8 mouse cellular contexts compared by ENCODE assay signal in genomic region chr2:128128532-128128931, GRCm38 (mm10). TPM values are rescaled to one million over a fixed set of nuclear protein-coding genes. Genes with fewer than 3 reads are reported as not detected.
DNase-seq lines count a peak whose midpoint lies in the region; ATAC-seq lines count a peak whose summit lies in the region.

No protein-coding gene starts in this region.

- H3K36me3 ChIP-seq in lung, embryonic 16.5 days (ENCODE audit: control insufficient read depth, insufficient read depth, low read length) = peaks cover 9% of the 10 kb centered on the region; the same call in 1 of the 2 replicates
- peaks cover 35% of the 10 kb centered on the region for H3K36me3 ChIP-seq in limb, embryonic 12.5 days
- H3K36me3 ChIP-seq in neural tube, embryonic 15.5 days = peaks cover 4% of the 10 kb centered on the region; the same call in 1 of the 2 replicates

- peak overlapping the region; percentile 77 for H3K4me2 ChIP-seq in lung, embryonic 16.5 days (ENCODE audit: low read depth, low read length)
- peak overlapping the region; percentile 97 for H3K4me2 ChIP-seq in limb, embryonic 12.5 days
- H3K4me2 ChIP-seq in neural tube, embryonic 15.5 days = peak overlapping the region; percentile 100

- peaks cover 25% of the 10 kb centered on the region for H3K4me1 ChIP-seq in lung, embryonic 16.5 days (replicated peaks; ENCODE audit: control insufficient read depth, insufficient read depth, low read length)
- peaks cover 39% of the 10 kb centered on the region for H3K4me1 ChIP-seq in limb, embryonic 12.5 days (replicated peaks)
- H3K4me1 ChIP-seq in neural tube, embryonic 15.5 days = peaks cover 46% of the 10 kb centered on the region

- peak; percentile 30 to 44 for DNase-seq in adrenal gland, adult (ENCODE audit: inconsistent age in 2 of 2, low spot score in 1 of 2)
- DNase-seq in adrenal gland, postnatal 10 days = no peak
- DNase-seq in lung, postnatal 14 days = no peak
- DNase-seq in adrenal gland, postnatal 4 days (ENCODE audit: low spot score in 2 of 2) = no peak
- no peak for DNase-seq in thymus, postnatal 25 days

- H3K27ac ChIP-seq in lung, embryonic 16.5 days (ENCODE audit: low read length) = no peak overlapping the region; the same call in 1 of the 2 replicates
- peak overlapping the region; percentile 94 for H3K27ac ChIP-seq in limb, embryonic 12.5 days
- no peak overlapping the region for H3K27ac ChIP-seq in neural tube, embryonic 15.5 days (replicated peaks)

- no peak for ATAC-seq in lung, embryonic 16.5 days (ENCODE audit: low read depth)
- ATAC-seq in limb, embryonic 12.5 days (ENCODE audit: insufficient number of reproducible peaks, insufficient read depth, low FRiP score, low TSS enrichment, low read depth) = no peak
- ATAC-seq in neural tube, embryonic 15.5 days (ENCODE audit: low FRiP score) = no peak

- H3K4me3 ChIP-seq in lung, embryonic 16.5 days (ENCODE audit: low read length) = peak overlapping the region; percentile 85
- H3K4me3 ChIP-seq in limb, embryonic 12.5 days (replicated peaks) = peak overlapping the region; percentile 76
- peak overlapping the region; percentile 70 for H3K4me3 ChIP-seq in neural tube, embryonic 15.5 days (replicated peaks)

- peaks cover 7% of the 10 kb centered on the region; the same call in 1 of the 2 replicates for H3K27me3 ChIP-seq in lung, embryonic 16.5 days (ENCODE audit: control insufficient read depth, insufficient read depth, low read depth, low read length)
- peaks cover 16% of the 10 kb centered on the region for H3K27me3 ChIP-seq in limb, embryonic 12.5 days
- H3K27me3 ChIP-seq in neural tube, embryonic 15.5 days (replicated peaks) = peaks cover 14% of the 10 kb centered on the region

- peak overlapping the region; percentile 80 for H3K9ac ChIP-seq in lung, embryonic 16.5 days (ENCODE audit: low read length)
- peak overlapping the region; percentile 84 for H3K9ac ChIP-seq in limb, embryonic 12.5 days (replicated peaks)
- peak overlapping the region; percentile 63; the same call in 1 of the 2 replicates for H3K9ac ChIP-seq in neural tube, embryonic 15.5 days (replicated peaks)

- no peaks in the 10 kb centered on the region for H3K9me3 ChIP-seq in lung, embryonic 16.5 days (ENCODE audit: control insufficient read depth, low read length)
- H3K9me3 ChIP-seq in limb, embryonic 12.5 days = no peaks in the 10 kb centered on the region
- no peaks in the 10 kb centered on the region for H3K9me3 ChIP-seq in neural tube, embryonic 15.5 days (replicated peaks)

- 28% methylated on average over 10 of the region's 10 CpGs for WGBS in lung, embryonic 16.5 days
- WGBS in limb, embryonic 12.5 days = 18% methylated on average over 10 of the region's 10 CpGs
- WGBS in neural tube, embryonic 15.5 days = 28% methylated on average over 10 of the region's 10 CpGs

RNA-seq across cellular contexts. Expression of gene Bcl2l11, which starts 2.7 kb away (rescaled TPM):
- 10 to 100 TPM; 24.4 to 34.9 TPM for total RNA-seq in adrenal gland, postnatal 10 days (2021)
- polyA plus RNA-seq in lung, embryonic 16.5 days (2015; fragmentation: Nextera tagmentation; extraction: Ambion mirVana) = 28.1 and 28.8 TPM in 2 replicates
- 29.9 and 33.5 TPM in 2 replicates for polyA plus RNA-seq in limb, embryonic 12.5 days (2016; fragmentation: Nextera tagmentation; extraction: Ambion mirVana)
- 10.1 and 11.8 TPM in 2 replicates for polyA plus RNA-seq in neural tube, embryonic 15.5 days (2015; fragmentation: Nextera tagmentation; extraction: Ambion mirVana)
- 10 to 100 TPM; 37.2 to 37.7 TPM for total RNA-seq in adrenal gland, postnatal 4 days (2021)

Comparison
In these comparisons a context has a peak if more than half of its experiments do, and no peak if none do; other contexts are left out.
1. DNase-seq: peak in adrenal gland, adult (2 of 2); none in adrenal gland, postnatal 10 days (single experiment), lung, postnatal 14 days (single experiment), adrenal gland, postnatal 4 days (0 of 2) and thymus, postnatal 25 days (single experiment).
2. Peak in every context shown above with its lines, with median percentiles within 50 percentile points of each other: H3K4me2 ChIP-seq, H3K4me3 ChIP-seq and H3K9ac ChIP-seq.